Mouse (Mus musculus): ENCODE data around the gene Tns1.

GRCm38 (mm10) chr1:73902171-73902991 lies 221.9 kb downstream of the Tns1 start:
- TF ChIP-seq MAX (IDR thresholded peaks at IDR 0.05) = no peak
- TF ChIP-seq MYOD1 (IDR thresholded peaks at IDR 0.05; ENCODE audit: control insufficient read depth, insufficient read length, low read depth) = no peak
- TF ChIP-seq CTCF (IDR thresholded peaks at IDR 0.05; ENCODE audit: control insufficient read depth, insufficient read depth, insufficient read length) = peak; percentile 61
- no peak for TF ChIP-seq CEBPB (IDR thresholded peaks at IDR 0.05; ENCODE audit: low read depth)

All from C2C12 (cell line).